Mouse (Mus musculus) liver, adult 10 weeks (tissue): ENCODE data around the gene Swi5. TPM values are rescaled to one million over a fixed set of nuclear protein-coding genes. Genes with fewer than 3 reads are reported as not detected.

Experiments used
- polyA plus RNA-seq: library from polyadenylated mRNA; stranded (reverse); fragments of 350-450 nt; fragmentation: Illumina TruSeq; extraction: RNeasy Lipid Tissue Mini Kit (QIAGEN cat#74804); gene quantifications from one replicate; pipeline ENCODE4 v1.2.3, GENCODE M21; 2014; ENCODE audit warnings: low read depth, low replicate concordance

Swi5 gene
- 280 TPM for polyA plus RNA-seq

DNA sequence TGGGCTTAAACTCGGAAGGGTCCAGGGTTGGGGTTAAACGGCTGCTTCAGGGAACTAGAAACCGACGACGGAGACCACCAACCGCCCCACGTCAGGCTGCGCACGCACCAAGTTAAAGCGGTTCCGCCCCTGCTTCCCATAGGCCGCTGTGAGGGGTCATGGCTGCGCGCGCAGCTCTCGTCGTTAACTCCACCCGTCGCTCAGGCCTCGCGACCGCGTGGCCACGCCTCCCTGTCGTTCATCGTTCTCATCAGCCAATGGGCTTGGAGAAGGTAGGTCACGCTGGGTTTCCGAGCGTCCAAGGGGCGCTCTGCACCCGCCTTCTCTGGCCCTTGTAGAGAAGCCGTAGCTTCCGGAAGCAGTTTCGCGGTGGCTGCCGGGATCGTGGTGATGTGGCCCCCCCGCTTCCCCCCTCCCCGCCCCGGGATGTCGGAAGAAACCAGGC, at the start of gene Swi5:
TSS of gene Swi5 (minus strand) at position 153 of the 445 bp plus-strand sequence.

GRCm38 (mm10) chr2:32287334-32287840, 488 bp downstream of the Swi5 start, which contains the start of gene Golga2:
Gene Golga2, plus strand, starts transcription at chr2:32287384.

DNA sequence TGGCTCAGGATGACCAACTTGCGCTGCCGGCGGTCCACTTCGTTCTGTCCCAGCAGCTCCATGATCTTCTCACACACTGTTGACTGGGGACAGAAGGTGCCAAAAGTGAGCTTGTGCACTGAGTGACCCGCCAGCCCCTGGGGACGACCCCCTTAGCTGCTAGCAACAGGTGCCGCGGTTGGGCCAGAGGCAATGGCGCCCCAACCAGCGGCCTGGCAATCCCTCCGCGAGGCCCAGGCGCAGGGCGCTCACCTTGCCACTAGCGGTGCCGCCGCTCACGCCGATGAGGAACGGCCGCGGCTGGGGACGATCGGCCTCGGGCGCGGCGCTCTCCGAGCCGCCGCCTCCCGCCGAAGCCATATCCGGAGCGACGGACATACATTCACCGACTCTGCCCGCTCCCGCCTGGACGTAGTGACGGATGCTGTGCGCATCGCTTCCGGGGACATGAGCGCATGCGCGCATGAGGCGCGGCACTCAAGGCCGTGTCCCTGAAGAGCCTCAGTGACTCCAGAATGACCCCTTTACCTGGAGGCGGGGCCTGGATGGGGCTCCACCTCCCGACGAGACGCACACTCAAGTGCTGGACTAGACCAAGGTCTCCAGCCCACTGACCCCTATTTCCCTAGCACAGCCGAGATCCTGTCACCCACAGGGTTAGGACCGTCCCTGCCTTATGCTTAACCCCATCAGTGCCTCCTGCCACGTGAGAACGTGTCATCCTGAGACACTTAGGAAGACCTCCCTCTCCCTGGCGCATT, 28.0 kb downstream of the Swi5 start, which contains the start of gene Uck1:
TSS of gene Uck1 (minus strand) at position 503 of the 761 bp plus-strand sequence.

DNA sequence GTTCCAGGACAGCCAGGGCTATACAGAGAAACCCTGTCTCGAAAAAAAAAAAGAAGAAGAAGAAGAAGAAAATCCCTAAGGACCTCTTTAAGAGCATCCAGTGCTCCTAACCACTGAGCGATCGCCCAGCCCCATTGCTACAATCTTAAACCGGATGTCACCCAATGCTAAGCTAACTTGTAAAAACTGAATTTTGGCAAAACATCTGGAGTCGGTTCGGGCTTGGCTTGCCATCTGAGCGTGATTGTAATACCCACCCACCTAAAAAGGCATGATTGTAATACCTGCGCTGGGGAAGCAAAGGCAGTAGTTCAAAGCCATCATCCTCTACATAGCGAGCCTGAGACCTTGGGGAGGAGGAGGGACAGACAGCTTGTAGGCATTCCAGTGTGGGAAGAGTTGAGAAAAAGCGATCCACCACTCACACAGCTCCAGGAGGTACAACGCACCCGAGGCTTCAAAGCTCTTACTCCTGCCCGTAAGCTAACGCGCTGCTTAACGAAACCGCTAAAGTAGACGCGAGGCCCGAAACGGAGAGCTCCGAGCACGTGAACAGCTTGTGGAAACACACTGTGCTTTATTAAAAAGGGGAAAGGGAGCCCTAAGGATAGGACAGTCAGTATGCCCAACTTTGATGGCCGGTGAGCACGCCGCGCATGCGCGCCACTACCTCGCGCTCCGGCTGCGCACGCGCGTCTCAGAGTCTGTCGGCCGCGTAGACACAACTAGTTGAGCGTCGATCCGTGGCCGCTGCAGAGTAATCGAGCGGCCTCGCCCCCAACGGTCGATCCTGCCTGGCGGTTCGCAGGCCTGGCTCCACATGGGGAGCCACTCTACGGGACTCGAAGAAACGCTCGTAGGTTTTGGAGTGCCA, 51.8 kb downstream of the Swi5 start, which contains the start of gene Pomt1:
TSS of gene Pomt1 (plus strand) at position 705 of the 874 bp plus-strand sequence.

Other genes starting within 250 kb of the Swi5 start
- 0.19 TPM for gene Fam78a, start 203.2 kb downstream of the Swi5 start, polyA plus RNA-seq
- gene Plpp7, start 192.5 kb downstream of the Swi5 start, polyA plus RNA-seq: not detected
- 7.5 TPM for gene Prrc2b, start 137.0 kb downstream of the Swi5 start, polyA plus RNA-seq
- 4.2 TPM for gene Pomt1, start 51.5 kb downstream of the Swi5 start, polyA plus RNA-seq
- 8.1 TPM for gene Uck1, start 27.9 kb downstream of the Swi5 start, polyA plus RNA-seq
- 6.7 TPM for gene Golga2, start 691 bp downstream of the Swi5 start, polyA plus RNA-seq
- gene Ciz1, start 64.3 kb upstream of the Swi5 start, polyA plus RNA-seq: 5.5 TPM
- gene Dnm1, start 65.3 kb upstream of the Swi5 start, polyA plus RNA-seq: not detected
- 1.6 TPM for gene 1110008P14Rik, start 93.9 kb upstream of the Swi5 start, polyA plus RNA-seq
- gene Lcn2, start 100.2 kb upstream of the Swi5 start, polyA plus RNA-seq: 10.6 TPM
- 2.7 TPM for gene Ptges2, start 107.8 kb upstream of the Swi5 start, polyA plus RNA-seq
- 0.58 TPM for gene Naif1, start 162.4 kb upstream of the Swi5 start, polyA plus RNA-seq
- 43.9 TPM for gene Slc25a25, start 163.4 kb upstream of the Swi5 start, polyA plus RNA-seq
- gene Fam102a, start 247.3 kb upstream of the Swi5 start, polyA plus RNA-seq: 3.7 TPM